Mouse (Mus musculus) midbrain, embryonic 11.5 days (tissue): ENCODE results near the gene Wdr53. TPM values are rescaled to one million over a fixed set of nuclear protein-coding genes. Genes with fewer than 3 reads are reported as not detected.
A peak's percentile ranks its signal among the peaks of the same experiment; 100 is the strongest.

ENCODE experiments used
- ATAC-seq: fragments of 200-750 bp; cut with Nextera tagmentation; 2 replicates; pipeline ENCODE4 v1.8.0; 2017; ENCODE audit warnings: moderate TSS enrichment, moderate library complexity; ENCODE audit not compliant: low FRiP score
- DNase-seq: peaks from one replicate; pipeline ENCODE4 v3.0.0; 2015; ENCODE audit warnings: low spot score; ENCODE audit errors: missing footprints
- H3K27ac ChIP-seq: fragments of 300-500 bp; sonication (generic); 2 replicates; pipeline ENCODE4 v1.5.1; 2014; ENCODE audit warnings: low read depth, low read length
- H3K27me3 ChIP-seq: fragments of 300-500 bp; sonication (generic); 2 replicates; pipeline ENCODE4 v1.6.1; 2014; ENCODE audit warnings: mild to moderate bottlenecking, low read length, moderate library complexity, mixed read lengths; ENCODE audit not compliant: control insufficient read depth, insufficient read depth
- H3K36me3 ChIP-seq: fragments of 300-500 bp; sonication (generic); 2 replicates; pipeline ENCODE4 v1.6.1; 2014; ENCODE audit warnings: mild to moderate bottlenecking, low read length, moderate library complexity, mixed read lengths; ENCODE audit not compliant: control insufficient read depth, insufficient read depth
- H3K4me1 ChIP-seq: fragments of 300-500 bp; sonication (generic); 2 replicates; pipeline ENCODE4 v1.6.1; 2014; ENCODE audit warnings: low read length; ENCODE audit not compliant: control insufficient read depth, insufficient read depth
- H3K4me2 ChIP-seq: fragments of 300-500 bp; sonication (generic); 2 replicates; pipeline ENCODE4 v1.6.1; 2014; ENCODE audit warnings: mild to moderate bottlenecking, moderate library complexity
- H3K4me3 ChIP-seq: fragments of 300-500 bp; sonication (generic); 2 replicates; pipeline ENCODE4 v1.5.1; 2014; ENCODE audit warnings: low read depth, low read length
- H3K9ac ChIP-seq: fragments of 300-500 bp; sonication (generic); 2 replicates; pipeline ENCODE4 v1.6.1; 2014; ENCODE audit warnings: low read length
- H3K9me3 ChIP-seq: fragments of 300-500 bp; sonication (generic); 2 replicates; pipeline ENCODE4 v1.6.1; 2016; ENCODE audit warnings: low read length; ENCODE audit not compliant: control insufficient read depth
- WGBS: fragments of 180-500 bp; shearing (Covaris S2); extraction: QIAGEN DNeasy Blood & Tissue Kit; methylation state at CpG from one replicate; pipeline ENCODE4 v1.1.7; 2014; 5-methylcytosine and 5-hydroxymethylcytosine counted together
- polyA plus RNA-seq: library from polyadenylated mRNA; unstranded; fragments of >200 nt; fragmentation: Nextera tagmentation; extraction: Ambion mirVana; gene quantifications from 2 replicates; pipeline ENCODE4 v1.2.1, GENCODE M21; 2014

Wdr53 gene
- polyA plus RNA-seq: 16.4 and 19.0 TPM in 2 replicates

- no peaks in the 10 kb centered on the region for H3K27me3 ChIP-seq
- peak within 1 kb of the TSS; percentile 93 for H3K9ac ChIP-seq
- under 1% methylated on average over 43 of the region's 48 CpGs for WGBS
- peaks cover 19% of the 10 kb centered on the region for H3K4me1 ChIP-seq
- peak within 1 kb of the TSS; percentile 92 for H3K27ac ChIP-seq
- peak within 1 kb of the TSS; percentile 95 for H3K4me3 ChIP-seq
- no peaks in the 10 kb centered on the region; the same call in 1 of the 2 replicates for H3K36me3 ChIP-seq
- ATAC-seq: peak; percentile 98
- DNase-seq: peak; percentile 98
- H3K4me2 ChIP-seq: peak within 1 kb of the TSS; percentile 66
- H3K9me3 ChIP-seq: no peaks in the 10 kb centered on the region
Measured at GRCm38 (mm10) chr16:32246952-32247370, at the start of gene Wdr53, which contains the start of gene Fbxo45. Gene Wdr53 (plus strand): TSS chr16:32247227. Gene Fbxo45 (minus strand): TSS chr16:32247158.

- Histone ChIP-seq H3K9me3 (no peaks in the 10 kb centered on the region; the same call in 1 of the 2 replicates), H3K36me3 (no peaks in the 10 kb centered on the region), H3K9ac (no peak overlapping the region), H3K27me3 (no peaks in the 10 kb centered on the region), H3K27ac (no peak overlapping the region), H3K4me2 (no peak overlapping the region), H3K4me1 (no peaks in the 10 kb centered on the region), H3K4me3 (no peak overlapping the region)
- ATAC-seq (no peak), DNase-seq (no peak)
- WGBS: 70% methylated on average over 21 of the region's 21 CpGs
Measured at GRCm38 (mm10) chr16:32200256-32201003, 46.6 kb upstream of the Wdr53 start.

DNA sequence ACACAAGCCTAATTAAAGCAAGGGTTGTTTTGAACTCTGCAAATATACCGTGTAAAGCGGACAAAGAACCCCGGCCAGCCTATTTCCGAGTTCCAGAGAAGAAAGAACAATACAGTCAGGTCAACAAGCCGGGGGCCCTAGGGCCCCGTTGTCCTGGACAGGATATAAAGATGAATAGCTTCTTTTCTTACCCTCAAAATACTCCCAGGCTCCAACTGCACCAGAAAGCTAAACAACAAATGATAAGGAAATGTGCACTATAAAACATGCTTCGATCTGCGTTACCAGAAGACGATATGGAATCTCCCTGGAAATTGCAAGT, 46.1 kb upstream of the Wdr53 start:
- no peak overlapping the region for H3K27ac ChIP-seq
- H3K9me3 ChIP-seq: no peaks in the 10 kb centered on the region; the same call in 1 of the 2 replicates
- no peaks in the 10 kb centered on the region for H3K36me3 ChIP-seq
- no peak overlapping the region for H3K4me2 ChIP-seq
- 63% methylated on average over 9 of the region's 9 CpGs for WGBS
- ATAC-seq: no peak
- no peak for DNase-seq
- H3K9ac ChIP-seq: no peak overlapping the region
- no peaks in the 10 kb centered on the region for H3K4me1 ChIP-seq
- H3K27me3 ChIP-seq: no peaks in the 10 kb centered on the region
- H3K4me3 ChIP-seq: no peak overlapping the region

GRCm38 (mm10) chr16:32202681-32203080, 44.3 kb upstream of the Wdr53 start:
- no peak for DNase-seq
- Histone ChIP-seq H3K4me1 (no peaks in the 10 kb centered on the region), H3K27me3 (no peaks in the 10 kb centered on the region), H3K36me3 (no peaks in the 10 kb centered on the region), H3K4me2 (no peak overlapping the region), H3K27ac (no peak overlapping the region), H3K4me3 (no peak overlapping the region), H3K9me3 (no peaks in the 10 kb centered on the region; the same call in 1 of the 2 replicates), H3K9ac (no peak overlapping the region)
- 76% methylated on average over 6 of the region's 6 CpGs for WGBS
- ATAC-seq: no peak

DNA sequence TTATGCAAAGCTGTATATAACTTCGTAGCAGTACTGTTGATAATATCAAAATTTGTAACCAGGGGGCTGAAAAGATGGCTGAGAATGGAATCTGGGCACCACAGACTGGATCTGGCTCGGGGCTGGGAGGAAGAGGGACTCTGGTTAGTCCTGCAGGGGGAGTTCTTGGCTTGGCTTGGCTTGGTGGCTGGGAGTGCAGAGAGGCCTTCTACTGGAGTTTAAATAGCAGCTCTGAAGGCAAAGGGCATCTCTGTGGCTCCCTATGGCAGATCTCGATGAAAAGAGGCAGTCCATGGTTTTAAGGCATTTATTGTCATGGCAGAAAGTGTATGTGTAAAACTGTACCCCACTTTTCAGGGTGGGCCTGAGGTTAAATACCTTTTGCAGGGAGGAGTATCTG, 42.1 kb upstream of the Wdr53 start:
- 72% methylated on average over 3 of the region's 3 CpGs for WGBS
- H3K4me1 ChIP-seq: no peaks in the 10 kb centered on the region
- no peaks in the 10 kb centered on the region for H3K27me3 ChIP-seq
- no peak overlapping the region for H3K4me2 ChIP-seq
- no peak overlapping the region for H3K9ac ChIP-seq
- ATAC-seq (no peak), DNase-seq (no peak)
- no peaks in the 10 kb centered on the region for H3K36me3 ChIP-seq
- H3K9me3 ChIP-seq: no peaks in the 10 kb centered on the region; the same call in 1 of the 2 replicates
- no peak overlapping the region for H3K4me3 ChIP-seq
- H3K27ac ChIP-seq: no peak overlapping the region

DNA sequence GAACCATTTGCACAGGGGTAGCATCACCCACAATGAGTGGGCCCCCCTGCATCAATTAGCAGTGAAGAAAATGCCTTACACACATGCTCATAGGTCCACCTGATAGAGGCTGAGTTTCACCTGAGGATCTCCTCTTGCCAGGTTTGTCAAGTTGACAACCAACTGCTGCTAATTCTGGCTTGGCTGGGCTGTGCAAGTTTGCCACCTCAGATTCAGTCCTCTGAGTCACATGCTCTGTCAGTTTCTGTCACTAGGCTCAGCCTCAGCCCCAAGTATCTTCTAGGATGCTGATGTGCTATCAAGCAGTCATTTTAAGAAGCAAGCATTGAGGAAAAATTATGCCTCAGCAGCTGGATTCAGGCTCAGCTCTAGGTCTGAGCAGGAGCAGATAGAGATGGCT, 32.9 kb upstream of the Wdr53 start:
- H3K4me3 ChIP-seq: no peak overlapping the region
- no peaks in the 10 kb centered on the region for H3K27me3 ChIP-seq
- H3K9ac ChIP-seq: no peak overlapping the region
- ATAC-seq (no peak), DNase-seq (no peak)
- H3K4me1 ChIP-seq: no peaks in the 10 kb centered on the region
- H3K36me3 ChIP-seq: no peaks in the 10 kb centered on the region
- no peak overlapping the region for H3K27ac ChIP-seq
- H3K4me2 ChIP-seq: no peak overlapping the region
- H3K9me3 ChIP-seq: no peaks in the 10 kb centered on the region

DNA sequence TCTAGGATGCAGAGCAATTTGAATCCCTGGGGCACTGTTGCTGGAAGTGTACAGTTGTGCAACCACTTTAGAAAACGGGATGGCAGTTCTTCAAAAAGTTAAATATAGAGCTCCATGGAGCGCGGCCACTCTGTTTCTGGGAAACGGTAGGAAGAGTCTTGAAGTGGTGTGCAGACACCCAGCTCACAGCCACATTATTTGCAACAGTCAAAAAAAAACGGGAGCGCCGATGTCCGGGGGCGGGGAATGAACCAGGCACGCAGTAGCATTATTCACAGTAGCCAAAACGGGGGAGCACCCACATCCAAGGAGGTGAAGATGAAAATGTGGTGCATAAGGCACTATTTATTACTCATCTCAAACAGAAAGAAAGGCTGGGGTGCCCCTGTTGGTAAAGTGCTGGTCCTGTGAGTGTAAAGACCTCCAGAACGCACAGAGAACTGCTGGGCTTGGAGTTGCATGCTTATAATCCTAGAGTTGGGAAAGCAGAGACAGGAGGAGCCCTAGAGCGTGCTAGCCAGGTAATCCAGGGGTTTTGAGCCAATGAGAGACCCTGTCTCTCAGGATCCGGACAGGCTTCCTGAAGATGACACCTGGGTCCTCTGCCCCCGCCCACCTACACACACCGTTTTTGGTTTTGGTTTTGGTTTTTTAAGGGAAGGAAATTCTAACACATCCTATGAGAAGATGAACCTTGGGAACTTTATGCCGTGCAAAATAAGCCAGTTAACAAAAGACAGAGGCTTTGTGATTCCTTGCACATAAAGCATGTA, 32.0 kb upstream of the Wdr53 start:
- no peak overlapping the region for H3K4me2 ChIP-seq
- 79% methylated on average over 17 of the region's 17 CpGs for WGBS

DNA sequence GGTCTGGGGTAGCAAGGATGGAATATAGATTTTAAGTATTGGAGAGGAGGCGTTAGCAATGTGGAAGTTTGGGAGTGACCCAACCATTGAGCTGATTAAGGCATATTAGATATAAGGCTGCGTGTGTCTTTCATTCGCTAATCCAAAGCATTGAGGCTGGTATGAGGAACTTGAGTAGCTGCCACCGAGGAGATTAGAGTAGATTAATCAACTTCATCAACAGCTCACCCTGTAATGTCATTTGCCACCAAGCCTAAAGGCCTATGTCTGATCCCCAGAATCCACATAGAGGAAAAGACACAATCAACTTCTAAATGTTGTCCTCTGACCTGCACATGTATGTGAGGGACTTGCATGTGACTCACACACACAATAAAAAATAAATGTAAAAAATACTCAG, 25.2 kb upstream of the Wdr53 start:
- Histone ChIP-seq H3K27ac (no peak overlapping the region), H3K36me3 (no peaks in the 10 kb centered on the region), H3K4me1 (no peaks in the 10 kb centered on the region), H3K4me3 (no peak overlapping the region), H3K9ac (no peak overlapping the region), H3K27me3 (no peaks in the 10 kb centered on the region), H3K9me3 (no peaks in the 10 kb centered on the region), H3K4me2 (no peak overlapping the region)
- WGBS: 80% methylated on average over 4 of the region's 4 CpGs
- ATAC-seq: no peak
- no peak for DNase-seq

More for the DNA sequence above, 32.0 kb upstream of the Wdr53 start:
- H3K27ac ChIP-seq: no peak overlapping the region
- no peak overlapping the region for H3K4me3 ChIP-seq
- no peak for ATAC-seq
- H3K36me3 ChIP-seq: no peaks in the 10 kb centered on the region
- no peaks in the 10 kb centered on the region for H3K4me1 ChIP-seq
- no peaks in the 10 kb centered on the region for H3K27me3 ChIP-seq
- H3K9me3 ChIP-seq: no peaks in the 10 kb centered on the region
- DNase-seq: no peak
- H3K9ac ChIP-seq: no peak overlapping the region

- H3K4me3 ChIP-seq: no peak overlapping the region
- H3K4me1 ChIP-seq: no peaks in the 10 kb centered on the region
- no peak overlapping the region for H3K9ac ChIP-seq
- H3K4me2 ChIP-seq: no peak overlapping the region
- no peaks in the 10 kb centered on the region for H3K27me3 ChIP-seq
- no peaks in the 10 kb centered on the region for H3K9me3 ChIP-seq
- no peak overlapping the region for H3K27ac ChIP-seq
- DNase-seq: no peak
- no peaks in the 10 kb centered on the region for H3K36me3 ChIP-seq
- no peak for ATAC-seq
Measured at GRCm38 (mm10) chr16:32222399-32222798, 24.6 kb upstream of the Wdr53 start.
